In genomic region chr8:122282501-122283355, GRCm38 (mm10) we compare ENCODE assay signal across 8 mouse cellular contexts. TPM values are rescaled to one million over a fixed set of nuclear protein-coding genes. Genes with fewer than 3 reads are reported as not detected.
DNase-seq lines count a peak whose midpoint lies in the region; ATAC-seq lines count a peak whose summit lies in the region.

No protein-coding gene starts in this region.

- peak overlapping the region; percentile 73 for H3K4me2 ChIP-seq in forebrain, embryonic 11.5 days (ENCODE audit: low read depth, low read length, severe bottlenecking)
- peak overlapping the region; percentile 90 for H3K4me2 ChIP-seq in intestine, embryonic 14.5 days (ENCODE audit: low read length)
- peak overlapping the region; percentile 96 for H3K4me2 ChIP-seq in liver, embryonic 15.5 days
- peak overlapping the region; percentile 99 for H3K4me2 ChIP-seq in neural tube, embryonic 15.5 days

- peaks cover 34% of the 10 kb centered on the region for H3K27me3 ChIP-seq in forebrain, embryonic 11.5 days (ENCODE audit: control insufficient read depth, insufficient read depth, low read length)
- H3K27me3 ChIP-seq in intestine, embryonic 14.5 days (replicated peaks; ENCODE audit: control insufficient read depth, insufficient read depth, low read length), result peaks cover 28% of the 10 kb centered on the region
- 0 out of 2 replicates have a peak, but pooled peaks cover 10% of the 10 kb centered on the region for H3K27me3 ChIP-seq in liver, embryonic 15.5 days
- peaks cover 31% of the 10 kb centered on the region for H3K27me3 ChIP-seq in neural tube, embryonic 15.5 days (replicated peaks)

- no peak for ATAC-seq in forebrain, embryonic 11.5 days (replicated peaks; ENCODE audit: low FRiP score)
- no peak for ATAC-seq in intestine, embryonic 14.5 days (replicated peaks; ENCODE audit: low FRiP score, low TSS enrichment, low read depth)
- ATAC-seq in liver, embryonic 15.5 days (ENCODE audit: insufficient read depth), result no peak
- ATAC-seq in neural tube, embryonic 15.5 days (ENCODE audit: low FRiP score), result no peak
- ATAC-seq in megakaryocyte-erythroid progenitor cell, adult 5-6 weeks (replicated peaks; ENCODE audit: low FRiP score, low TSS enrichment, poor library complexity, severe bottlenecking), result no peak

- peak; percentile 72 to 83 for DNase-seq in adrenal gland, adult (ENCODE audit: inconsistent age in 2 of 2, low spot score in 1 of 2)
- no peak for DNase-seq in adrenal gland, postnatal 4 days (ENCODE audit: low spot score in 2 of 2)
- DNase-seq in ZHBTc4 (ENCODE audit: low read depth, low spot score), result peak; percentile 54
- DNase-seq in forebrain, embryonic 11.5 days (ENCODE audit: low spot score), result peak; percentile 77
- DNase-seq in intestine, embryonic 14.5 days (ENCODE audit: low spot score), result peak; percentile 70

- H3K36me3 ChIP-seq in forebrain, embryonic 11.5 days (ENCODE audit: control insufficient read depth, insufficient read depth, low read length), result no peaks in the 10 kb centered on the region
- no peaks in the 10 kb centered on the region for H3K36me3 ChIP-seq in intestine, embryonic 14.5 days (ENCODE audit: control insufficient read depth, insufficient read depth, low read length)
- peaks cover 13% of the 10 kb centered on the region for H3K36me3 ChIP-seq in liver, embryonic 15.5 days (replicated peaks)
- no peaks in the 10 kb centered on the region for H3K36me3 ChIP-seq in neural tube, embryonic 15.5 days

- H3K27ac ChIP-seq in forebrain, embryonic 11.5 days (ENCODE audit: low read depth, low read length), result no peak overlapping the region
- no peak overlapping the region; the same call in 1 of the 2 replicates for H3K27ac ChIP-seq in intestine, embryonic 14.5 days (ENCODE audit: low read depth)
- H3K27ac ChIP-seq in liver, embryonic 15.5 days (replicated peaks), result peak overlapping the region; percentile 95
- H3K27ac ChIP-seq in neural tube, embryonic 15.5 days (replicated peaks), result 0 out of 2 replicates have a peak overlapping the region, but pooled peaks have one; percentile 23

- WGBS in forebrain, embryonic 11.5 days, result under 1% methylated on average over 64 of the region's 70 CpGs
- WGBS in intestine, embryonic 14.5 days, result under 1% methylated on average over 58 of the region's 70 CpGs
- WGBS in liver, embryonic 15.5 days (ENCODE audit: insufficient replicate concordance), result under 1% methylated on average over 70 of the region's 70 CpGs
- under 1% methylated on average over 65 of the region's 70 CpGs for WGBS in neural tube, embryonic 15.5 days

- H3K9ac ChIP-seq in forebrain, embryonic 11.5 days (ENCODE audit: low read length), result peak overlapping the region; percentile 56
- peak overlapping the region; percentile 71 for H3K9ac ChIP-seq in intestine, embryonic 14.5 days (ENCODE audit: low read length)
- peak overlapping the region; percentile 99 for H3K9ac ChIP-seq in liver, embryonic 15.5 days
- H3K9ac ChIP-seq in neural tube, embryonic 15.5 days (replicated peaks), result peak overlapping the region; percentile 62

- H3K9me3 ChIP-seq in forebrain, embryonic 11.5 days (ENCODE audit: control insufficient read depth, low read length), result no peaks in the 10 kb centered on the region
- no peaks in the 10 kb centered on the region for H3K9me3 ChIP-seq in intestine, embryonic 14.5 days (ENCODE audit: control insufficient read depth, low read length)
- no peaks in the 10 kb centered on the region for H3K9me3 ChIP-seq in liver, embryonic 15.5 days (replicated peaks)
- H3K9me3 ChIP-seq in neural tube, embryonic 15.5 days (replicated peaks), result no peaks in the 10 kb centered on the region

- H3K4me3 ChIP-seq in forebrain, embryonic 11.5 days (ENCODE audit: low read depth, low read length), result peak overlapping the region; percentile 57
- peak overlapping the region; percentile 62 for H3K4me3 ChIP-seq in intestine, embryonic 14.5 days (ENCODE audit: low read depth, low read length)
- H3K4me3 ChIP-seq in liver, embryonic 15.5 days (replicated peaks), result peak overlapping the region; percentile 100
- H3K4me3 ChIP-seq in neural tube, embryonic 15.5 days (replicated peaks), result peak overlapping the region; percentile 63

- peaks cover 24% of the 10 kb centered on the region for H3K4me1 ChIP-seq in forebrain, embryonic 11.5 days (replicated peaks; ENCODE audit: control insufficient read depth, insufficient read depth, low read length)
- H3K4me1 ChIP-seq in intestine, embryonic 14.5 days (replicated peaks; ENCODE audit: control insufficient read depth, insufficient read depth, low read length), result peaks cover 29% of the 10 kb centered on the region
- peaks cover 77% of the 10 kb centered on the region for H3K4me1 ChIP-seq in liver, embryonic 15.5 days (replicated peaks)
- H3K4me1 ChIP-seq in neural tube, embryonic 15.5 days, result peaks cover 33% of the 10 kb centered on the region

RNA-seq across cellular contexts. Expression of gene Zfpm1, which starts 0.8 kb away (rescaled TPM):
- total RNA-seq in adrenal gland, postnatal 4 days (2021), result 10 to 100 TPM; 32.9 to 42.5 TPM
- 1.4 and 2.1 TPM in 2 replicates for polyA plus RNA-seq in forebrain, embryonic 11.5 days (2014; fragmentation: Nextera tagmentation; extraction: Ambion mirVana)
- polyA plus RNA-seq in intestine, embryonic 14.5 days (2014; fragmentation: Nextera tagmentation; extraction: Ambion mirVana), result 4.2 and 6.4 TPM in 2 replicates
- 12.0 and 14.9 TPM in 2 replicates for polyA plus RNA-seq in liver, embryonic 15.5 days (2015; fragmentation: Nextera tagmentation; extraction: Ambion mirVana)
- polyA plus RNA-seq in neural tube, embryonic 15.5 days (2015; fragmentation: Nextera tagmentation; extraction: Ambion mirVana), result 1.00 and 1.4 TPM in 2 replicates
- 188 and 219 TPM in 2 replicates for total RNA-seq in megakaryocyte-erythroid progenitor cell, adult 5-6 weeks (2014; fragmentation: Nextera tagmentation)
- 43.8 and 102 TPM in 2 replicates for total RNA-seq in megakaryocyte-erythroid progenitor cell, adult 5-6 weeks (2017)

Comparison
In these comparisons a context has a peak if more than half of its experiments do, and no peak if none do; other contexts are left out.
1. DNase-seq: peak in adrenal gland, adult (2 of 2), ZHBTc4 (single experiment), forebrain, embryonic 11.5 days (single experiment) and intestine, embryonic 14.5 days (single experiment); none in adrenal gland, postnatal 4 days (0 of 2).
2. H3K27ac ChIP-seq: peak in liver, embryonic 15.5 days (single experiment) and neural tube, embryonic 15.5 days (single experiment); none in forebrain, embryonic 11.5 days (single experiment) and intestine, embryonic 14.5 days (single experiment).
3. Peak in every context shown above with its lines, with median percentiles within 50 percentile points of each other: H3K4me2 ChIP-seq, H3K4me3 ChIP-seq and H3K9ac ChIP-seq.